Mouse (Mus musculus): ENCODE measurements around the gene Acbd5.
A peak's percentile ranks its signal among the peaks of the same experiment; 100 is the strongest.

Acbd5 gene

GRCm38 (mm10) chr2:23067552-23068369 lies at the start of gene Acbd5:
Gene Acbd5 (plus strand): TSS chr2:23068167.
- peak; percentile 94 to 97 for DNase-seq

DNA sequence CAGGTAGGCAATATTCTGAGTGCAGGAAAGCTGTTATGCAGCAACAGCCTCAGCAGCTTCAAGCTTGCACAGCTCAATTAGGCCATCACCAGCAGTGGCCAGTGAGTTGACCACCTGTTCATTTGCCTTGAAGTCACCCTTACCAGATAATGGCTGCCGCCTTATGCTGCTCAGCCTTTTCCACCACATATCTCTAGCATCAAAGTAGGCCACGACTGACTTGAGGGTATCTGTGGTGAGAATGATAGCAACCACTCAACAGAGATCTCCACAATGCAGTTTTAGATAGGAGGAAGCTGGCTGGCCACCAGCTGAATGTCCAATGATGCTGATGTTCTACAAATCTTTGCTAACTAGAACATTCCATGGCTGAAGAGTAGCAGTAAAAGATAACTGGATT lies 48.8 kb upstream of the Acbd5 start:
- DNase-seq = no peak

- no peak for DNase-seq
Measured at GRCm38 (mm10) chr2:23021320-23021719, 46.6 kb upstream of the Acbd5 start.

GRCm38 (mm10) chr2:23021721-23022120 lies 46.2 kb upstream of the Acbd5 start:
- no peak for DNase-seq

GRCm38 (mm10) chr2:23023023-23023422 lies 44.9 kb upstream of the Acbd5 start:
- DNase-seq = no peak

- no peak for DNase-seq
Measured at GRCm38 (mm10) chr2:23023714-23024282, 44.2 kb upstream of the Acbd5 start.

DNA sequence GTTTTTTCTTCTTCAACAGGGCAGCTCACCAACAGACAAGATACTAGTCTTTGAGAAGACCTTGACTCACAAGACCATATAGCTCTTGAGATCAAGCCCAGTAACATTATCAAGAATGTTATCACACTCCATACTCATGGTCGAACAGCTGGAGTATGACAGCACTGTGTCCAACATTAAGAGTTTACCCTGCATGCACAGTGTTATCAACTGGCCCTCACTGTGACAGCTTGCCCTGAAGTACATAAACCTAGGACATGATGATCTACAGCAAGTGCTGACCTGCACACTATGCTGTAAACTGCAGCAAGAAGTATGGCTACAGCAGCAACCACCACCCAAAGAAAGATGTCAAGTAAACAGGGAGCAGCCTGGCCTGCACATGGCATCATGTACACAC lies 41.6 kb upstream of the Acbd5 start:
- no peak for DNase-seq

GRCm38 (mm10) chr2:23028826-23029225 lies 39.1 kb upstream of the Acbd5 start:
- DNase-seq = no peak

GRCm38 (mm10) chr2:23030631-23031030 lies 37.3 kb upstream of the Acbd5 start:
- no peak for DNase-seq

DNA sequence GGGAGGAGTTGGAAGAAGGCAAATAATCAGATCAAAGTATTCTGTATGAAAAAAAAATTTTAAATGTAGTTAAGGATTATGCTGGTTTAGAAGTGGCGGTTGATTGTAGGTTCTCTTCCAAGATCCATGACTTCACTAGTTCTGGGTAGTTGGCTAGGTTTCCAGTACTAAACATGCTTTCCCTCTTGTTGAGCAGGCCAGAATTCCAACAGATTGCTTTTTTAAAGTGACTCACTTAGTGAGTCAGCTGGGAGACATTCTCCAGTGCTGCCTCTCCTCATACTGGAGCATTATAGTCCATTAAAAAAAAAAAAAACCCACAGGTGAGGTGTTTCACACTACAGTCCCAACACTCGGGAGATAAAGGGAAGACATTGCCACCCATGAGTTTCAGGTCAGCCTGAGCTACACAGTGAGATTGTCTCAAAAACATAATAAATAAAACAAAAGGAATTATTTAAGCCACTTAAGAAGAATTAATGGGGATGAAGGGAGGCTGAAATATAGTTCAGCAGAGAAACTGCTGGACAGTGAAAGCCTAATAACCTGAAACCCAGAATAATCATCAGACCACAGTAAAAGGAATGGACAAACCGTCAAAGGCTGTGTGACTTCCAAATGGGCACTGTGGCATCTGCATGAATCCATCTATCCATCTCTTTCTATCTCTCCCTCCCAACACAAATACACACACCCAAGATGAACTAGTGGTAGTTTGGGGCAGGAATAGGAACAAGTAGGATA lies 33.1 kb upstream of the Acbd5 start:
- DNase-seq = no peak

GRCm38 (mm10) chr2:23035467-23035866 lies 32.5 kb upstream of the Acbd5 start:
- no peak for DNase-seq

DNA sequence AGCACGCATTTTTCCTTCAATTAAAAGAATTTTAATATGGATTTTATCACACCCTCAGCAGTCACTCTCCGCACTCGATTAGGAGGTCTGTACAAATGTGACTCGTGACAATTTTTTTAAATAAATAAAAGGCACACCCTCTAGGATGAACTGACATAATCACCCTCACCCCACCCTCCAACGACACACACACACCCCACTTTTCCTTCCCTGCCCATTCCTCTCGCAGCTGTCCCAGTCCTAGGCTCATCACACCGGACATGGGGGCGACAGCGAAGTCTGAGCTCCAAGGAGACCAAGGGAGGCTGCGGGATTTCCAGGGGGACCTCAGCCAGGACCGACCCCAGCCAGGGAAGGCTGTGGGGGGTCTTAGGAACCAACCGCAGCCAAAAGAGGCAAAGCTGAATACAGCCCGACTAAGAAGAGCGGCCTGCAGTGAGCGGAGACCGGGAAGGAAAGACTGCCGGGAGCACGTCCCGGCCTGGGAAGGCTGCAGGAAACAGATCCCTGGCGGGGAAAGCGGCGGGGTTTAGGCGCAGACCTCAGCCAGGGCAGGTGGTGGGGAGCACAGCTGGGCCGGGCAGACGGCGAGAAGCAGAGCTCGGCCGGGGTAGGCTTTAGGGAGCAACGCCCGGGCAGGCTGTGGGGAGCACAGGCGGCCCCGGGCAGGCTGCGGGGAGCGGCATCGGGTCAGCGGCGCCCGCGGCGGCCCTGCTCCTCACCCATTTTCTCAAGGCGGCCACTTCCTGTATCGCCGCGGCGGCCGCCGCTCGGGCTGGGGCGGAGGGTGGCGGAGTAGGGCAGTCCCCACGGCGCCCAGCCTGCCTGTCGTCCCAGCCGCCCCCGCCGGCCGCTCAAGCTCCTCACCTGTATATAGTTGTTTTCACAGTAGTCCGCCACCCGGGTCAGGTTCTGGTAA lies 28.6 kb upstream of the Acbd5 start:
- DNase-seq = peak in 1 of 2 experiments; percentile 68

DNA sequence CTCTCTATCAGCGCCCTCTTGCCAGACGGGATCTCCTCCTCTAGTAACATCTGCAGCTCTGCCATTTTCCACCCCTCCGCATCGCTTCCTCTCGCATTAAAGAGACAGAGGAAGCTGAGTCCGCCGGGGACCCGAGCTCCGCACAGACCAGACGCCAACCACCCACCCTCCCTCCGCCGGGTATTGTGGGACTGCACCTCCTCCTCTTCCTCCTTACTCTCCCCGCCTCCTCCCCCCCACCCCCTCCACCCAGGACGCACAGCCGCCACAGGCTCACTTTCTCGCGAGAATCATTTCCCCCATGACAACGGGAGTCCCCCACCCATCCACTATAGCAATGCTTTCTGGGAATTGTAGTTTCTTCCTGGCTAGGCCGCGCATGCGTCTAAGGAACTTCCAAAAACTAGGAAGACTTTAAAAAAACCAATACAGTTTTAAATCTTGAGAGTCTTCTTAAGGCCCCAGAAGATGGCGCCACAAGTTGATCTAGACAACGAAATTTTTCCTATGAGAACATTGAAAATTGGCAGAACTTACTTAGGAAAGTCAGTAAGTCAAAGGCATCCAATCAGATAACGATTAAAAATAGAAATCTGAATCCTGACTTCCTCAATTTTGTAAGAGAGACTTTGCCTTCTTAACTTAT lies 27.8 kb upstream of the Acbd5 start, which contains the start of gene Abi1:
Abi1 (minus strand) TSS at position 241 of the 646 bp plus-strand sequence.
- DNase-seq = peak; percentile 91 to 95

GRCm38 (mm10) chr2:23040690-23041089 lies 27.3 kb upstream of the Acbd5 start:
- peak in 1 of 2 experiments; percentile 2 for DNase-seq

GRCm38 (mm10) chr2:23041457-23041856 lies 26.5 kb upstream of the Acbd5 start:
- no peak for DNase-seq

DNA sequence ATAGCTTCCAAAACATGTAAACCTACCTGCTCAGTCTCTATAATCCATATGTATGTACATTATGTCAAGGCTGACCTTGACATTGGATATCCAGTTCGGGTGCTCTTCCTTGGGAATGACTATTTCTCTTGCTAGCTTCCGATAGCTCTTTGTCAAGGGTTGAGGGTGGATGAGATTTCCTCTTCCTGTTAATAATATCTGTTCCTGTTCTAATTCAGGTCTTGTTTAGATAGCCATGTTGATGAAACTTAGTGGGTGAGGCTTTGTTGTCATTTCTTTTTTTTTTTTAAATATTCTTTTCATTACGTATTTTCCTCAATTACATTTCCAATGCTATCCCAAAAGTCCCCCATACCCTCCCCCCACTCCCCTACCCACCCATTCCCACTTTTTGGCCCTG lies 25.8 kb upstream of the Acbd5 start:
- no peak for DNase-seq

DNA sequence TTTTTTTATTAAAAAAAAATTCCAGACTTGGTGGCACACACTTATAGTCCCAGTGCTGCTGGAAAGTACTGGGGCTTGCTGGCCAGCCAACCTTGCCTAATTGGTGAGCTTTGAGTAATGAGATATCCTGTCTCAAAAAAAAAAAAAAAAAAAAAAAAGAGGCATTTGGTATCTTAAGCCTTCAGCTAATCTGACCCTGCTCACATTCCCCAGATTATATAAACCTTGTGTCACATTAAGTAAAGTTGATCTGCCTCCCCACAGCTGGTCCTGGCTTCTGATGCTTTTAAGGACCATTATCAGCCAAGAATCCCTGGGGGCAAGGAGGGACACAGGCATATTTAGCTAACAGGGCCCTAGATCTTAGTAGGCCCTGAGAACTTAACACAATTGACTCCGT lies 22.3 kb upstream of the Acbd5 start:
- no peak for DNase-seq

GRCm38 (mm10) chr2:23048006-23048405 lies 20.0 kb upstream of the Acbd5 start:
- DNase-seq = no peak

DNA sequence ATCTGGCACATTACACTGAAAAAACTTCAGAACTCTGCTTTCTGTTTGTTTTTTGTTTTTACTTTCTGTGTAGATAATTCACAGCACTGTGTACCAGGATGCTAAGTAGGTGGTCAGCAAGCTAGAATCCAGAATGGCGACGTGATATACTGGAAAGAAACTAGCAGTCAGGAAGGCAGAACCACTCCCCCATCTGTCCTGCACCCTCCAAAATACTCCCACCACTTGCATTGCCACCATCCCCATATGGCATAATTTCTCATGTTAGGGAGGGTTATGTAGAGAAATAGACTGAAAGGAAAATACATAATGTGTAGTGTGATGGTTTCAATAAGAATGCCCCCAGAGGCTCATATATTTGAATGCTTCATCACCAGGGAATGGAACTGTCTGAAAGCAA lies 16.1 kb upstream of the Acbd5 start:
- DNase-seq = no peak

DNA sequence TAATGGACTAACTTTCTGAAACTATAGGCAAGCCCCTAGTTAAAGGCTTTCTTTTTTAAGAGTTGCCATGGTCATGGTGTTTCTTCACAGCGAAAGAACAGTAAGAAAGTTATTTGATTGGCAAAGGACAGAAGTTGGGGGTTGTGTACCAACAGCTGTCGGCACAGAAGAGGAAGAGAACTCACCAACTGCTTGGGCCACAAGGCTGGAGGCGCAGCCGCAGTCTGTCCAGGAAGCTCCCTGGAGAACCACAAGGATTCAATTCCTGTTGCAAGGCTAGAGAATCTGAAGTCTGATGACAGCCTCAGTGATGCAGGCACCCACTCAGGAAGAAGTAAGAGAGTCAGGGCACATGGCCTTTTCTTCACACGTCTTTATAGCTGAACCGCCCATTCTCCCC lies 15.4 kb upstream of the Acbd5 start:
- peak in 1 of 2 experiments; percentile 10 for DNase-seq

DNA sequence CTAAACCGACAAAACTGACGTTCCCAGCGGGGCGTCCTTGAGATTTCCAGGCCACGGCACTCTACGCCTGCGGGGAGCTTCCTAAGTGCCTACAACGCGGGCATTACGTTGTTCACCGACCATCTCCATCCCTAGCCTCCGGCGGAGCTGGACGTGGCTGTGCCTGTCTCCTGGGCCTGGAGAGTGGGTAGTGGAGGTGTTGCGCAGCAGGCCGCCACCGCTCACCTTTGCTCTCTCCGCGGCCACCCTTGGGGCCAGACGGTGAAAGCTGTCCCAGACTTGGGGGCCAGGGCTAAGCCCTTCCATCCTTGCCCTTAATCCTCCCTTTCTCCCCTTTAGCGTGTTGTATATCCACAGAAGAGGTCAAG lies 387 bp downstream of the Acbd5 start:
- no peak for DNase-seq

Data from kidney, postnatal 4 days (tissue).